Mouse (Mus musculus) CH12.LX (cell line): ENCODE results near the gene 1700012B07Rik.

Experiments used
- CTCF ChIP-seq, 2 experiments: IDR thresholded peaks in 1 of 2; conservative IDR thresholded peaks in 1 of 2; 2 replicates each; pipeline ENCODE4 v1.5.1; 2011 to 2012; ENCODE audit warnings: low read depth in 2 of 2, low read length in 2 of 2, improper control_type of control experiment in 1 of 2, inconsistent platforms in 1 of 2, mild to moderate bottlenecking in 1 of 2, moderate library complexity in 1 of 2
- ELF1 ChIP-seq: IDR thresholded peaks from 2 replicates; pipeline ENCODE4 v1.6.1; 2014; ENCODE audit warnings: low read depth, mild to moderate bottlenecking, inconsistent platforms, low read length, improper control_type of control experiment
- MAFK ChIP-seq: IDR thresholded peaks from 2 replicates; pipeline ENCODE4 v1.6.1; 2011; ENCODE audit warnings: low read length, improper control_type of control experiment; ENCODE audit not compliant: insufficient replicate concordance
- MXI1 ChIP-seq: IDR thresholded peaks from 2 replicates; pipeline ENCODE4 v1.6.1; 2011; ENCODE audit warnings: mild to moderate bottlenecking, low read depth, low read length, improper control_type of control experiment
- POLR2A ChIP-seq: IDR thresholded peaks from 2 replicates; pipeline ENCODE4 v1.6.1; 2011; ENCODE audit warnings: low read depth, mild to moderate bottlenecking, improper control_type of control experiment, low read length
- POLR2AphosphoS2 ChIP-seq: IDR thresholded peaks from 2 replicates; pipeline ENCODE4 v1.6.1; 2011; ENCODE audit warnings: low read depth, low read length, improper control_type of control experiment
- SIN3A ChIP-seq: IDR thresholded peaks from 2 replicates; pipeline ENCODE4 v1.6.1; 2012; ENCODE audit warnings: low read length, improper control_type of control experiment, inconsistent platforms
- ZKSCAN1 ChIP-seq: IDR thresholded peaks from 2 replicates; pipeline ENCODE4 v1.6.1; 2012; ENCODE audit warnings: low read depth, inconsistent platforms, low read length, improper control_type of control experiment, borderline replicate concordance
- ZNF384 ChIP-seq: IDR thresholded peaks from 2 replicates; pipeline ENCODE4 v1.6.1; 2012; ENCODE audit warnings: low read depth, low read length, improper control_type of control experiment, inconsistent platforms

- TF ChIP-seq POLR2A, result no peak
- no peak for TF ChIP-seq ELF1
- no peak for TF ChIP-seq SIN3A
- no peak for TF ChIP-seq ZNF384
- no peak for TF ChIP-seq POLR2AphosphoS2
- TF ChIP-seq ZKSCAN1, result no peak
- no peak for TF ChIP-seq MXI1
- TF ChIP-seq MAFK, result no peak
- TF ChIP-seq CTCF (conservative IDR thresholded peaks at IDR 0.05 in 1 of 2, IDR thresholded peaks at IDR 0.05 in 1 of 2; ENCODE audit: low read depth in 2 of 2, low read length in 2 of 2), result no peak
These were observed 47.6 kb upstream of the 1700012B07Rik start for GRCm38 (mm10) chr11:109875525-109875802.
